Mouse (Mus musculus): ENCODE data around the gene Fastk. TPM values are rescaled to one million over a fixed set of nuclear protein-coding genes. Genes with fewer than 3 reads are reported as not detected.
A peak's percentile ranks its signal among the peaks of the same experiment; 100 is the strongest.

The Fastk gene
- total RNA-seq, 2 experiments from 2014 or later = 130 to 137 TPM

DNA sequence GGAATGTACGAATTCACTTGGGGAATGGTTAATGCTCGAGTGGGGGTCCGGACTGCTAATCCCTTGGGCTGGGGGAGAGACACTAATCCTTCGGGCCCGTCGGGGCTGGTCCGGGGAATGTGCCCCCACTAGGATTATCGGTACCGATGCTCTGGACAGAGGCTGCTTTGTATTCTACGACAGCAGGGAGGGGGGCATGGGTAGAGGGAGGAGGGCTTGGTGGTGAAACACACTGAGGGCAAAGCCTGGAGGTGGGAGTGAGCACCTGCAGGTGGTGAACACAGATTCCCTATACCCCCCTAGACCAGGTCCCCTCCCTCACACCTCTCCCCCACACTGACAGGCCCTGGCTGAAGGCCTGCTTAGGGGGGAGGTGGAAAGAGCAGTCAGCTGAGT, 19.1 kb downstream of the Fastk start:
- intact Hi-C loops (cut with DNase I) = no loop called here
- DNase-seq (ENCODE audit: low spot score in 2 of 2) = no peak

DNA sequence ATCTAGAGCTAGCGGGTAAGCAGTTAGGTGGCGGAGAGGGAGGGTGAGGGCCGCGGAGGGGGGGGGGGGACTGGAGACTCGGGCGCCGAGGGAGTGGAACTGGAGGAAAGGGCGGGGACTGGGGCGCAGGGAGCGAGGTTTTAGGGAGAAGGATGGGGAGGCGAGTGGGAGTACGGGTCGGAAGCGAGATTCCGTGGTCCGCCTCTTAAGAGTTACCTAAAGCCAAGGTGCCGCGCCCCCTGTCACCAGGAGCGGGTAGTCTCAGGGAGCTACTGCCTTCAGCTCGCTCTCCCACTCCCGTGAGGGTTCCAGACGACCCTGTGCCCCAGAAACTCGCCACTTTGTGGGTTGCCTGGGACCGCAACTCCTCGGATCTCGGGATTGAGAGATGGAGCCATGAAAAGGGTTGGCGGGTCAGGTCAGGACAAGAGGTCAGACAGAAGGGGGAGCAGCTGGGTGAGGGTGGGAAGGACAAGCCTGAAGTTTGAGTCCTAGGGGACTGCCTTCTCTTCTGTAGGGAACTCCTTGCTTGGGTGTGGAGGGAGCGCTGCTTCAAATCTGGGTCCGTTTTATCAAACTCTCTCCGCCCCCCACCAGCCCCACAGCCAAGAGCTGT, 19.6 kb downstream of the Fastk start:
- intact Hi-C loops (cut with DNase I) = no loop called here
- DNase-seq (ENCODE audit: low spot score in 2 of 2) = no peak

DNA sequence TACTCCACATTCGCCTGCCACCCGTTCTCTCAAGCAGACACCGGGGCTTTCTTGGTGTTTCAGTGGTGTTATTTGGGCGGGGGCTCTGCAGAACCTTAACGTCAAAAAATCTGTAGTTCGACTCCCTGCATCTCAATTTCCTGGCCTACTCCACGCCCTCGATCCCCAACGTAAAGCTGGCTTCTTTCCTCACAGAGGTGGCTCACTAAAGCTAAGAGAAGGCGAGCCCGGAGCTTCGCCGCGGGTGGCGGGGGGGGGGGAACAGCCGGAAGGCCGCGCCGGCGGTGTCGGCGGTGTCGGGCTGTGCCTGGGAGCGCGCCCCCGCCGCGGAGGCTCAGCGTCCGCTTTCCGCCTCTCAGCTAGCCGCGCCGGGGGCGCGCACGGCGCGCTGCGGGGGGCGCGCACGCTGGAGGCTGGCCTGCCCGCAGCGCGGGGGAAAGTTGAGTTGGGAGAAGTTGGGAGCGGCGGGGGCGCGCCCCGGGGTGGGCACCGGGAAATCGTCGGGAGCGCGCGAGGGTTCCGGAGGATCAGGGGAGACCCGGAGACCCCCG, 20.2 kb downstream of the Fastk start:
- peak; percentile 72 to 78 for DNase-seq (ENCODE audit: low spot score in 2 of 2)
- intact Hi-C loops (cut with DNase I) = no loop called here

- peak in 1 of 2 experiments; percentile 37 for DNase-seq (ENCODE audit: low spot score in 2 of 2)
- intact Hi-C loops (cut with DNase I) = no loop called here
Observed at GRCm38 (mm10) chr5:24424004-24424781, 20.9 kb downstream of the Fastk start.

GRCm38 (mm10) chr5:24423129-24424003, 21.7 kb downstream of the Fastk start, which contains the start of the genes Cdk5 and Slc4a2:
Cdk5 (minus strand) TSS chr5:24423530.
Slc4a2 (plus strand) TSS chr5:24423837.
- intact Hi-C loops (cut with DNase I) = loop anchor here (1.0 kb wide), 1 partner anchor 22 kb away; the partner anchor contains the start of gene Fastk
- DNase-seq (ENCODE audit: low spot score in 2 of 2) = peak; percentile 99 to 100

- intact Hi-C loops (cut with DNase I) = no loop called here
- DNase-seq (ENCODE audit: low spot score in 2 of 2) = no peak
Observed at GRCm38 (mm10) chr5:24420381-24420780, 24.7 kb downstream of the Fastk start.

GRCm38 (mm10) chr5:24417587-24417986, 27.5 kb downstream of the Fastk start:
- intact Hi-C loops (cut with DNase I) = no loop called here
- DNase-seq (ENCODE audit: low spot score in 2 of 2) = no peak

- peak; percentile 72 to 83 for DNase-seq (ENCODE audit: low spot score in 2 of 2)
- intact Hi-C loops (cut with DNase I) = no loop called here
Observed at GRCm38 (mm10) chr5:24416222-24416736, 28.8 kb downstream of the Fastk start.

DNA sequence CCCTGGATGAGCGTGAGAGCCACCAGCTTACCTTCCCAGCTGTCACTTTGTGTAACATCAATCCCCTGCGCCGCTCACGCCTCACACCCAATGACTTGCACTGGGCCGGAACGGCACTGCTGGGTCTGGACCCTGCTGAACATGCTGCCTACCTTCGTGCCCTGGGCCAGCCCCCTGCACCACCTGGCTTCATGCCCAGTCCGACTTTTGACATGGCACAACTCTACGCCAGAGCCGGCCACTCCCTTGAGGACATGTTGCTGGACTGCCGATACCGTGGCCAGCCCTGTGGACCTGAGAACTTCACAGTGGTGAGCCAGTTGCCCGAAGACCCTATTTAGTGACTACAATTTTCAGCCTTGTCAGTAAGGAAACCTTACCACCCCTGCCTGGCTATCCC, 31.1 kb downstream of the Fastk start:
- intact Hi-C loops (cut with DNase I) = no loop called here
- DNase-seq (ENCODE audit: low spot score in 2 of 2) = no peak

GRCm38 (mm10) chr5:24413042-24413693, 31.9 kb downstream of the Fastk start, which contains the start of gene Asic3:
Asic3 (plus strand) TSS chr5:24413392.
- no peak for DNase-seq (ENCODE audit: low spot score in 2 of 2)
- intact Hi-C loops (cut with DNase I) = no loop called here

GRCm38 (mm10) chr5:24412063-24412462, 33.0 kb downstream of the Fastk start:
- intact Hi-C loops (cut with DNase I) = no loop called here

GRCm38 (mm10) chr5:24409466-24409865, 35.6 kb downstream of the Fastk start:
- intact Hi-C loops (cut with DNase I) = no loop called here
- no peak for DNase-seq (ENCODE audit: low spot score in 2 of 2)

More at GRCm38 (mm10) chr5:24412063-24412462, 33.0 kb downstream of the Fastk start:
- DNase-seq (ENCODE audit: low spot score in 2 of 2) = no peak

GRCm38 (mm10) chr5:24408651-24409050, 36.4 kb downstream of the Fastk start:
- intact Hi-C loops (cut with DNase I) = no loop called here
- DNase-seq (ENCODE audit: low spot score in 2 of 2) = no peak

DNA sequence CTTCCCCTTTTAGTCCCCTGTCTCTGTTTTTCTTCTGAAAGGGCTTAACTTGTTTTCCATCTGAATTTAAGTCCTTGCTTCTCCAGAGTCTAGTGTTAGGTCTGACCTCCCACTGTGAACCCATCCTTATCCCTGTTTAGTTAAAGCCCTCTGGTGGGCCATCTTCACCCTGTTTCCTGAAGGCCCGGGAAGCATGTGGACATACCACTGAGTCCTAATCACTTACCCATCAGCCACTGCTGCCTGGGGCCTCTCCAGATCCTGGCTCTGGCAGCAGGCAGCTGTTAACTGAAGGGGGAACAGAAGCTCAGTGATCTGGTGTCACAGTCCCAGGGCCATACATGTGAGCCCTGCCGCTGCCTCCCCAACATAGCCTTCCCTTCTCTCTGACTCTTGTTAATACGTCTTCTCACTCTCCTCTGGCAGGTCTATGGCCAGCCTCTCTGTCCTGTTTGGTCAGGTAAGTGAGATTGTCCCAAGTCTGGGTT, 39.7 kb downstream of the Fastk start:
- DNase-seq (ENCODE audit: low spot score in 2 of 2) = no peak
- intact Hi-C loops (cut with DNase I) = no loop called here

GRCm38 (mm10) chr5:24404594-24405360, 40.3 kb downstream of the Fastk start:
- peak in 1 of 2 experiments; percentile 53 for DNase-seq (ENCODE audit: low spot score in 2 of 2)

DNA sequence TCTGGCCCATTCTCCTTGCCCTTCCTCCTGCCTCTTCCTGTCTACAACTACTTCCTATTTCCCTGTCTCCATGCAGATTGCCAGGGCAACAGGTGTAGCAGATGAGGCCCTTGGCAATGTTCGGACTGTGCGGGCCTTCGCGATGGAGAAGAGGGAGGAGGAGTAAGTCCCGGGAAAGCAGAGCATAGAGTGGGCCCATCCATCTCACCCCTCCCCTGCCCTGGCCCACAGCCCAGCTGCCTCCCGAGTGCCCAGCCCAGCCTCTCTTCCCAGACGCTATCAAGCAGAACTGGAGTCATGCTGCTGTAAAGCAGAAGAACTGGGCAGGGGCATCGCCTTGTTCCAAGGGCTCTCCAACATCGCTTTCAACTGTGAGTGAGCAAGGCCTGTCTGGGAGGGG, 43.1 kb downstream of the Fastk start:
- intact Hi-C loops (cut with DNase I) = no loop called here
- DNase-seq (ENCODE audit: low spot score in 2 of 2) = no peak

More at GRCm38 (mm10) chr5:24404594-24405360, 40.3 kb downstream of the Fastk start:
- intact Hi-C loops (cut with DNase I) = no loop called here

DNA sequence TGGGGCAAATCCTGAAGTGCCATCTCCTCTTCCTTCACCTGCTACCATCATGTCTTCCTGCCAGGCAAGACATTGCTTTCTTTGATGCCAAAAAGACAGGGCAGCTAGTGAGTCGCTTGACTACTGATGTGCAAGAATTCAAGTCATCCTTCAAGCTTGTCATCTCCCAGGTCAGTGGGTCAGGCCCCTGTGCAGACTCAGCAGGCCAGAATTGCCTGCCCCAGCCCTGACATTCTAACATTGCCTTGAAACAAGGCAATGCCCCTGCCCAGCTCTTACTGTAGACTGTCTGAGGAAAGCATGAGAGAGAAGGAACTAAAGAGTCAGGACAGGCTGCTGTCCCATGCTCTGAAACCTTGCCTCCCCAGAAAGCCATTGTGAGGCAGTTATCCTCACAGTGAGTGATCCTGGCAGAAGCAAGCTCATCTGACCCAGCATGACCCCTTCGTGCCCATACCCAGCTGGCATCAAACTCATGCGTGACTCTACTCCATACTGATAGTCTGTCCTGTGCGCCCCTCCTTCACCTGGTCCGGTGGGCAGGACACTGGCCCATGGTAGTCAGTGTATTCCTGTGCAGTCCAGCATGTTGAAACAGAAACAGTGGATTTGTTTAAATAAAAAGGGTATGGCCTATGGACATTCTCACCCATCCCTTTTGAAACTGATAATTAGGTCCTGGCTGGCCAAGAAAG, 44.0 kb downstream of the Fastk start:
- intact Hi-C loops (cut with DNase I) = no loop called here
- no peak for DNase-seq (ENCODE audit: low spot score in 2 of 2)
